Mouse (Mus musculus) spleen, postnatal 36 days (tissue): ENCODE data around the gene Tcp11l1.
A peak's percentile ranks its signal among the peaks of the same experiment; 100 is the strongest.

Source experiments
- DNase-seq, 2 experiments: peaks; one replicate each; pipeline ENCODE4 v3.0.0; 2022; ENCODE audit warnings: low spot score in 2 of 2, mixed read lengths in 1 of 2

Tcp11l1 gene

GRCm38 (mm10) chr2:104712486-104712809 is 479 bp upstream of the Tcp11l1 start:
- DNase-seq, result no peak

- DNase-seq, result no peak
Observed at GRCm38 (mm10) chr2:104710670-104711370, 1.1 kb downstream of the Tcp11l1 start.

- no peak for DNase-seq
Observed at GRCm38 (mm10) chr2:104709786-104710337, 2.1 kb downstream of the Tcp11l1 start.

- no peak for DNase-seq
Observed at GRCm38 (mm10) chr2:104704355-104704754, 7.6 kb downstream of the Tcp11l1 start.

DNA sequence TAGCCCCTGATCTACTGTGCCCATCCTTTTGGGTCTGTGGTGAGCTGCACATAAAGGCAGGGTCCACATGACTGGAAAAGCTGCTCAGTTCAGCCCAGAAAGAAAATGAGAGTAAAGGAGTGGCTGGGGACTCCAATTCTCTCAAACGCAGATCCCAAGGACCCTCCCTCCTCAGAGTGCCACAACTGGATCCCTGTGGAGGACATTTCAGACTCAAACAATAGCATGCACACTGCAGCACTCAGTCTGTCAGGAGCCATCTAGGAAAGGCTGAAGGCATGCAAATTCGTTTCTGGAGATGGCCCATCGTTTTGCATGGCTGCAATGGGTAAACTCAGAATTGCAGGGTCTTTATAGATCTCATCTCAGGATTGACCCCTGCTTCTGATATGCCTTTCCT is 8.8 kb downstream of the Tcp11l1 start:
- DNase-seq, result no peak

DNA sequence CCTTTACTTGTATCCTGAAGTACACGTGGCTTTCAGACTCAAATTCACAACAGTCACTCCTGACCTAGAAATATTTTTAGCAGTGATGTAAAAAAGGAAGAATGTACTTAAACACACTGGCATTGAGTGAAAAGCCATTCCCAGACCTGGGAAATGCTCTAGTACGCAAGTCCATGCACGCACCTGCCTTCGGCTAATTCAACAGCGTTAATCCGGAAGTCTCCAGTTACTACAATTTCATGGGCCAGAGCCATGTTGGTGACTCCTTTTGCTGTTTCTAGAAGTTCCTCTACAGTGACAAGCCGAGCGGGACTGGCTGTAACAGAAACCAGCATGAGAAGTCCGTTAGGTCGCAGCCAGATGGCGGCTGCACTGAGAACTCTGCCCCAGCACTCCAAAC is 12.3 kb downstream of the Tcp11l1 start:
- no peak for DNase-seq

- no peak for DNase-seq
Observed at GRCm38 (mm10) chr2:104692551-104692950, 19.4 kb downstream of the Tcp11l1 start.

DNA sequence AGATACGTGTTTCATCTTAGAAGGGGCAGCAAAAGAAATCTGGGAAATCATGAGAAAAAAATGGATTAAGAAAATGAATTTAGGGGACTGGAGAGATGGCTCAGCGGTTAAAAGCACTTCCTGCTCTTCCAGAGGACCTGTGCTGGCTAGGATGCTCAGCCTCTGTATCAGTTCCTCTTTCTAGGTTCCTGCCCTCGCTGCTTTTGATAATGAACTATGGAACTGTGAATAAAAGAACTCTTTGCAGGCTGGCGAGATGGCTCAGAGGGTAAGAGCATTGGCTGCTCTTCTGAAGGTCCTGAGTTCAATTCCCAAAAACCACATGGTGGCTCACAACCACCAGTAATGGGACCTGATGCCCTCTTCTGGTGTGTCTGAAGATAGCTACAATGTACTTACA is 21.2 kb downstream of the Tcp11l1 start:
- peak; percentile 27 to 29 for DNase-seq

- no peak for DNase-seq
Observed at GRCm38 (mm10) chr2:104688724-104689123, 23.2 kb downstream of the Tcp11l1 start.

GRCm38 (mm10) chr2:104688321-104688720 is 23.6 kb downstream of the Tcp11l1 start:
- DNase-seq, result no peak

- DNase-seq, result peak; percentile 17 to 22
Observed at GRCm38 (mm10) chr2:104687261-104687660, 24.7 kb downstream of the Tcp11l1 start.

- DNase-seq, result peak; percentile 55 to 61
Observed at GRCm38 (mm10) chr2:104685418-104685817, 26.6 kb downstream of the Tcp11l1 start.

GRCm38 (mm10) chr2:104684771-104685170 is 27.2 kb downstream of the Tcp11l1 start:
- no peak for DNase-seq

DNA sequence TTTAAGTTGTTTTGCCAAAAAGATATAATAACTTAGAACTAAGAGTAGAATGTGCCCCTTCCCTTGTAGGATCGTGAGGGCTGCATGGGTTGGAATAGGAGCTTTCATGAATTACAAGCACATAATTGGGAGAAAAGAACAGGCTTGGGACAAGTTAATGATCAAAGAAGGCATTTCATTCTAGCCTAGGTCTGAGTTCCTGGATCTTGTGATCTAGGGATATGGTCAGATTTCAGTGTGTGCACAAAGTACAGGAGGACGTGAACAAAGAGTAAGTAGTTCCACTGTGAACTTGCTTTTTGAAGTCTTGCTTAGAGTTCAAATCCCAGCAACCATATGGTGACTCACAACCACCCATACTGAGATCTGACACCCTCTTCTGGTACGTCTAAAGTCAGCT is 34.6 kb downstream of the Tcp11l1 start:
- DNase-seq, result no peak

GRCm38 (mm10) chr2:104671724-104672123 is 40.2 kb downstream of the Tcp11l1 start:
- DNase-seq, result no peak

DNA sequence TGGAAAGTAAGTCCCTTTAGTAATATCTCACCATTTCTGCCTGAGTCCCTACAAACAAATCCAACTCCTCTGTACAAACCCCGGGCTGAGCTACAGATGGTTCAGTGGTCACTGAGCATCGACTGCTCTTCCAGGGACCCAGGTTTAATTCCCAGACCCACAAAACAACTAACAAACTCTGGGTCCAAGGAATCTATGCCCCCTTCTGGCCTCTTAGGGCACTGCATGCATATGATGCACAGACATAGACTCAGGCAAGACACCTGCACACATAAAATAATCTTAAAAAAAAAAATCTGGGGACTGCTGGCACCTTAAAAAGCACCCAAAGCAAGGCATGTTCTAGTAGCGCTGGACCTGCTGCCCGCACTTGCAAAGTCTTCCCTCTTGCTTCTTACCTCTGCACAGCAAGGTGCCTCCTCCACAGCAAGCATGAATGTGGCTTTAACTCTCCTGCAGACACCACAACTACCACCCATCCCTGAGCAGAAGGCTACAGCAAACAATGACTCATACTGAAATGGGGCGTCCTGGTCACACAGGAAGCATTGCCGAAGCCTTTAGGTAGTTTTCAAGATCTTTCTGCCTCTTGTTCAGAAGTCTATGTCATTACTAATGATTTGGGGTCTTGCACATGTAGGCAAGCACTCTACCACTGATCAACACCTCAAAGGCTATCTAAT is 42.7 kb downstream of the Tcp11l1 start:
- no peak for DNase-seq

DNA sequence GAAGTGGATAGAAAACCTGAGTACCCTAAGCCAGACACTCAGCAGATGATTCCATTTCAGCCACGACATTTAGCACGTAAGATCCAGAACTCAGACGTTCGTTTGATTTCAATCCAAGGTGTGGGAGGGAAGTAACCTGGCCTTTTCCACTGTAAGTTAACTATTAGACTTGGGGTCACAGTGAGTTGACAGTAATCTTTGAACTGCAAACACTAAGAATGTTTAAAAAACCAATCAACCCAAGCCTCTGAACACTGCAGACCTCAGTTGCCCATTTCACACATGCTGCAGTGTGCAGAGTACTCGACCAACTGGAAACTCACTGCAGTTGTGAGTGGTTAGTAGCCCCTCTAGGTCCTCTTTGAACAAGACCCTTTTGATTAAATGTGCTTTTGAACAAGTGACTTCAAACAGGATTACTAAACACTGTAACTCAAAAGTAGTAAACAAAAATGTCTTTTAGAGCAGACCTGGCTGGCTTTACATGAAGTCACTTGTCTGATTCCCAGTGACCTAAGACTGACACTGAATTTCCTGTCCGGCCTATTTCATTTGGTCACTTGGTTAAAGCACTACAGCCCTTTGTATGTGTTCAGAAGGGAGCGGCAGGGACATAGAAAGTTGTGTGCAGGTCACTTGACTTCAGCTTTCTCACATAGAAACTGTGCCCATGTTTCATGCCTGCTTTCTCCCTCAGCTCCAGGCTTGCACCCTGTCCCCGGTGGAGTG is 48.4 kb downstream of the Tcp11l1 start:
- no peak for DNase-seq

- no peak for DNase-seq
Observed at GRCm38 (mm10) chr2:104658659-104659058, 53.3 kb downstream of the Tcp11l1 start.

DNA sequence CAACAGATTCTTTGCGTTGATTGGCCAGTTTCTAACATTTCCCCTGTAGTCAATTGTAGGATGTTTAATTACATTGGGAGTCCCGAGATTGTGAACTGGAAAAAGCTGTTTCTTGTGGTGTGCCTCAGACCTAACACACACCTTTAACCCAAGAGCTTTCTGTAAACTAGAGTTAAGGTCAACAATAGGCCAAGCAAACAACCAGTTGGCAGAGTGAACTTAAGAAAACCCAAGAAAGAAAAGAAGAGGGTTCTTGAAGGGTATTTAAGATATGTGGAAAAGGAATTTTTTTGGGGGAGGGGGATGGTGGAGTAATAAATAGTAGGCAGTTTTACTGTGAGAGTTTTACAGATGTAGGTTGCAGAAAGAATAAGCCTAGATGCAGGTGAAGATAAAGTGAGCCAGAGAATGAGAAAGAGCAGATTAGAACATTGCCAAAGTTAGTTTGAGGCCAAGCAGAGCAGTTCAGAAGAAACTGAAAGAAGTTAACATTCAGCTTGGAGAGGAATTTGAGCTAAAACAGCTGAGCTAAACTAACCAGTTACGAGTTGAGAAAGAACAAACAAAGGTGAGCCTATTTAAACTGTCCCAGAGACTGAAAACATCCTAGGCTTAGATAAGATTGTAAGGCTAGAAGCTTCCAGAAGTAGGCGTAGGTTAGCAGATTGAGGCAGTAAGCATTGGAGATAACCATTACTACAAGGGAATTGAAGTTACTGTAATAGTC is 95.8 kb downstream of the Tcp11l1 start:
- no peak for DNase-seq

DNA sequence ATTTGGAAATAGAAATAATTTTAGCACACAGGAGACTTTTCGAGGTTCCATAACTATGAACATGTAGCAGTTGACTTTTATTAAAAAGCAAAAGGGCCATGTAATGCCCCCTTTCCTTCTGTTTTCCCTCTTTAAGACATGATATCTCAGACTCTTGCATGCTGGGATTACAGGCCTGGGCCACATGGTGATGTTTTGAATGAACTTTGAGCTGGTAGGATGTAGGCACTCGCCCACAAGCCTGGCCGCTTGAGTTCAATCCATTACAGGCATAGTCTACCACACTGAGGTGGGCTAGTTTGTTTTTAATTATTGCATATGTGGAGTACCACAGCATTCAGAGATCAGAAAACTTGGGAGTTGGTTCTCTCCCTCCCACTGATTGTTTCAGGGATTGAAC is 97.2 kb downstream of the Tcp11l1 start:
- no peak for DNase-seq
